Mouse (Mus musculus) lung, embryonic 16.5 days (tissue): Measurements from ENCODE around the gene Ccdc12. TPM values are rescaled to one million over a fixed set of nuclear protein-coding genes. Genes with fewer than 3 reads are reported as not detected.

Experiments
- ATAC-seq: fragments of 200-750 bp; cut with Nextera tagmentation; 2 replicates; pipeline ENCODE4 v1.8.0; 2017; ENCODE audit warnings: low read depth, mild to moderate bottlenecking, moderate library complexity
- H3K27ac ChIP-seq: fragments of 300-500 bp; sonication (generic); 2 replicates; pipeline ENCODE4 v1.5.1; 2014; ENCODE audit warnings: mild to moderate bottlenecking, control low read depth, low read length
- H3K27me3 ChIP-seq: fragments of 300-500 bp; sonication (generic); 2 replicates; pipeline ENCODE4 v1.6.1; 2014; ENCODE audit warnings: low read depth, low read length, mixed read lengths; ENCODE audit not compliant: control insufficient read depth, insufficient read depth
- H3K36me3 ChIP-seq: fragments of 300-500 bp; sonication (generic); 2 replicates; pipeline ENCODE4 v1.6.1; 2014; ENCODE audit warnings: low read length; ENCODE audit not compliant: control insufficient read depth, insufficient read depth
- H3K4me1 ChIP-seq: fragments of 300-500 bp; sonication (generic); replicated peaks from 2 replicates; pipeline ENCODE4 v1.6.1; 2014; ENCODE audit warnings: low read length, mixed read lengths; ENCODE audit not compliant: control insufficient read depth, insufficient read depth
- H3K4me2 ChIP-seq: fragments of 300-500 bp; sonication (generic); 2 replicates; pipeline ENCODE4 v1.6.1; 2014; ENCODE audit warnings: low read depth, low read length, control low read depth
- H3K4me3 ChIP-seq: fragments of 300-500 bp; sonication (generic); 2 replicates; pipeline ENCODE4 v1.5.1; 2014; ENCODE audit warnings: mild to moderate bottlenecking, low read length, control low read depth
- H3K9ac ChIP-seq: fragments of 300-500 bp; sonication (generic); 2 replicates; pipeline ENCODE4 v1.6.1; 2014; ENCODE audit warnings: low read length, control low read depth
- H3K9me3 ChIP-seq: fragments of 300-500 bp; sonication (generic); 2 replicates; pipeline ENCODE4 v1.6.1; 2016; ENCODE audit warnings: low read length; ENCODE audit not compliant: control insufficient read depth
- WGBS: fragments of 180-500 bp; shearing (Covaris S2); extraction: QIAGEN DNeasy Blood & Tissue Kit; methylation state at CpG from one replicate; pipeline ENCODE4 v1.1.7; 2014; 5-methylcytosine and 5-hydroxymethylcytosine counted together
- polyA plus RNA-seq: library from polyadenylated mRNA; unstranded; fragments of >200 nt; fragmentation: Nextera tagmentation; extraction: Ambion mirVana; gene quantifications from 2 replicates; pipeline ENCODE4 v1.2.1, GENCODE M21; 2015

Ccdc12 gene
- polyA plus RNA-seq, 1 experiment from 2014 or later = 160 TPM

DNA sequence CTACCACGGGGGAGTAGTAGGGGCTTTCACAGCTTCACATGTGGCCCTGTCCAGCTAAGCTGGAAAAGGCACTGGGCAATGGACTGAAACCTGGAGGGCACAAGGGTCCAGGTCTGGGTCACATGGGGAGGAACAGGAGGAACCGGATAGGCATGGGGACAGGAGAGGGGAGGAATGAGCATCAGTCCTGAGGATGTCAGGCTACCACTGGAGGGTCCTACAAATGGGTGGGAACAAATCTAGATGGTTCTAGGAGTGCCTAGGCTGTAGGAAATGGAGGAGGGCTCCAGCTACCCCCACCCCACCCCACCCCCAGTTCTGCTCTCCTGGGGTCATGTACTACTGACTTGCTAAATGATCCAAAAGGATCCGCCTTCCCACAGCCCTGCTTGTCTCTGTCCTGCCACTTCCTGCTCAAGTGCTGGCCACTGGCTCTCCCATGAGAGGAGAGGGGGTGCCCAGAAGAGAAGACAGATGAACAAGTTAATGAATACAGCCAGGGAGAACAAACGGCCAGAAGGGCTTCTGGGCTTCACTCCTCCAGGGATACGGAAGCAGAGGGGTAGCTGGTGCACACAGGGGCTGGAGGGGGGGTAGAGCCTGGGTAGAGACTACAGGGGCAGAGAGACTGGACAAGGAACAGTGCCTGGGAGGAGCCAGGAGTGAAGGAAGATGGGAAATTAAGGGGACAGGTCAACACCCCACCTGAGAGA is 13.3 kb upstream of the Ccdc12 start:
- Histone ChIP-seq H3K27me3 (no peaks in the 10 kb centered on the region), H3K4me3 (no peak overlapping the region), H3K4me2 (no peak overlapping the region), H3K27ac (no peak overlapping the region), H3K9me3 (no peaks in the 10 kb centered on the region), H3K4me1 (no peaks in the 10 kb centered on the region), H3K36me3 (0 out of 2 replicates have a peak, but pooled peaks cover 3% of the 10 kb centered on the region), H3K9ac (no peak overlapping the region)
- 36% methylated on average over 5 of the region's 5 CpGs for WGBS
- no peak for ATAC-seq

DNA sequence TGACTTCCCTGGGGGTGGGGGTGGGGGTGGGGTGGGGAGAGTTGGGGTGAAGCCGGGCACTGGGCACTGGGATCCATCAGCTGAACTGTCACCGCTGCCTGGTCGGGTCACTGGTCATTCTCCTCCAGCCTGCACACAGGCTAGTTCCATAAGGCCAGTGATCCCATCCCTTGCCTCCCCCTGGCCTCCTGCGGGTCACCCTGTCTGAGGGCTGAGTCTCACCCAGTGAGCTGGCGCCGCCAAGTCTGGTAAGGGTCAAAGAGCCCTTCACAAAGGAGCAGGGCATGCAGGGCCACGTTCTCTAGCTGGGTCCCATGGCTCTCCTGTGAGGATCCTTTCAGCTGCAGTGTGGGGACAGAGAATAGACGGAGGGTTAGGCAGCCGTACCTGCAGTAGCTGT is 12.5 kb upstream of the Ccdc12 start:
- H3K27me3 ChIP-seq = no peaks in the 10 kb centered on the region
- H3K4me1 ChIP-seq = no peaks in the 10 kb centered on the region
- H3K9ac ChIP-seq = no peak overlapping the region
- H3K9me3 ChIP-seq = no peaks in the 10 kb centered on the region
- H3K36me3 ChIP-seq = no peaks in the 10 kb centered on the region
- ATAC-seq = no peak
- H3K27ac ChIP-seq = no peak overlapping the region
- 47% methylated on average over 9 of the region's 9 CpGs for WGBS
- no peak overlapping the region for H3K4me3 ChIP-seq
- H3K4me2 ChIP-seq = no peak overlapping the region

DNA sequence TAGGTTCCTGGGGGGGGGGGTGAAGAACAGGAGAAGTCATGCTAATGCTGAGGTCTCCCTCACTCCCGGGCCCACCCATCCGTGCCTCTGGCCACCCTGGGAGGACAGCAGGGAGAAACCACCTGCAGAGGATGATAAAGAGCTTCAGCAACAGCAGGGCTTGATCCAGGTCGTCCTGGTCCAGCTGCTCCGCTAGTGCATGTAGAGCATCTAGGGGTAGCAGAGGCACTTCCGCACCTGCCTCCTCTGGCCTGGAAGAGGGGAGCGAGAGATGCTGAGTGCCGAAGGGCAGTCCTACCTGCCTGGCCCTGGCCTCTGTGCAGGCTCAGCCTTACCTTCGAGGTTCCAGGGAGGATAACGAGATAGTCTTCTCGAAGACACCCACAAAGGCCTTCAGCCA is 12.0 kb upstream of the Ccdc12 start:
- Histone ChIP-seq H3K36me3 (no peaks in the 10 kb centered on the region), H3K27ac (no peak overlapping the region), H3K9me3 (no peaks in the 10 kb centered on the region), H3K9ac (no peak overlapping the region), H3K4me2 (no peak overlapping the region), H3K4me1 (no peaks in the 10 kb centered on the region), H3K27me3 (no peaks in the 10 kb centered on the region), H3K4me3 (no peak overlapping the region)
- 76% methylated on average over 10 of the region's 10 CpGs for WGBS
- no peak for ATAC-seq

DNA sequence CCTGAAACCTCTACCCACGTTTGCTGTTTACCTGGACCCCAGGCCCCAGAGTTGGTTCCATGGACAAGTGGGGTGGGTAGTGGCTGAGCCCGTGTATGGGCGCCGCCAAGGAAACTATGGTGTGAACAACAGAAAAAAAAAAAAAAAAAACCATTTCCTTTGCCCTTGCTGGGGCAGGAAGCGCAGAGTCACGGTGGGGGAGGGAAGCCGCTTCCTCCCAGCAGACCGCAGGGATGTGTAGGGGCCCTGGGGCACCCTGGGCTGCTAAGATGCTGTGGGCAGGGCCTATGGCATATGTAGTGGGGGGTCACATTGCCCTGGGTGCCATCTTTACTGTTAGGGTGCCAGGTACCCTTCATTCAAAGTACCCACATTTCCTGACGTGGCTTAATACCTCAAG is 11.1 kb upstream of the Ccdc12 start:
- Histone ChIP-seq H3K9me3 (no peaks in the 10 kb centered on the region), H3K4me1 (no peaks in the 10 kb centered on the region), H3K27me3 (no peaks in the 10 kb centered on the region), H3K36me3 (no peaks in the 10 kb centered on the region), H3K27ac (no peak overlapping the region), H3K4me3 (no peak overlapping the region), H3K4me2 (no peak overlapping the region), H3K9ac (no peak overlapping the region)
- peak; percentile 30; the same call in 1 of the 2 replicates for ATAC-seq
- 68% methylated on average over 9 of the region's 9 CpGs for WGBS

DNA sequence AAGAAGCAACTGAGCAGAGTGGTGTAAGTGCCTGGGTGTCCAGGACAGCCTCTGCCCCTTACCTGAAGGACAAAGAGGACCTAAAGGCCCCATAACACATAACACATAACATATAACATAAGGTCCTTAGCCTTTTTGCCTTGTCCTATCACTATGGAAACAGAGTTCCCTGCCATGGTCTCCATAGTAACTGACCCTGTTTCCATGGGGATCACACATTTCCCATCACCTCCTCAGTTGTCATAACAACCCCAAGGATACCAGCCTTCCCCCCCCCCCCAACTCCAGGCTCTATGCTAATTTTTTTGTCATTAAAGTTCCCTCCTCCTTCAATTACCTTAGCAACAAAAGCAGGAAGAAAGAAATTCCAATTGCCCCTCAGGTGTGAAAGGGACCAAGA is 6.5 kb upstream of the Ccdc12 start:
- no peak overlapping the region for H3K4me2 ChIP-seq
- peaks cover 9% of the 10 kb centered on the region; the same call in 1 of the 2 replicates for H3K27me3 ChIP-seq
- H3K27ac ChIP-seq = no peak overlapping the region
- H3K4me3 ChIP-seq = no peak overlapping the region
- no peaks in the 10 kb centered on the region for H3K9me3 ChIP-seq
- H3K9ac ChIP-seq = no peak overlapping the region
- H3K36me3 ChIP-seq = no peaks in the 10 kb centered on the region
- H3K4me1 ChIP-seq = peaks cover 19% of the 10 kb centered on the region
- no peak for ATAC-seq

DNA sequence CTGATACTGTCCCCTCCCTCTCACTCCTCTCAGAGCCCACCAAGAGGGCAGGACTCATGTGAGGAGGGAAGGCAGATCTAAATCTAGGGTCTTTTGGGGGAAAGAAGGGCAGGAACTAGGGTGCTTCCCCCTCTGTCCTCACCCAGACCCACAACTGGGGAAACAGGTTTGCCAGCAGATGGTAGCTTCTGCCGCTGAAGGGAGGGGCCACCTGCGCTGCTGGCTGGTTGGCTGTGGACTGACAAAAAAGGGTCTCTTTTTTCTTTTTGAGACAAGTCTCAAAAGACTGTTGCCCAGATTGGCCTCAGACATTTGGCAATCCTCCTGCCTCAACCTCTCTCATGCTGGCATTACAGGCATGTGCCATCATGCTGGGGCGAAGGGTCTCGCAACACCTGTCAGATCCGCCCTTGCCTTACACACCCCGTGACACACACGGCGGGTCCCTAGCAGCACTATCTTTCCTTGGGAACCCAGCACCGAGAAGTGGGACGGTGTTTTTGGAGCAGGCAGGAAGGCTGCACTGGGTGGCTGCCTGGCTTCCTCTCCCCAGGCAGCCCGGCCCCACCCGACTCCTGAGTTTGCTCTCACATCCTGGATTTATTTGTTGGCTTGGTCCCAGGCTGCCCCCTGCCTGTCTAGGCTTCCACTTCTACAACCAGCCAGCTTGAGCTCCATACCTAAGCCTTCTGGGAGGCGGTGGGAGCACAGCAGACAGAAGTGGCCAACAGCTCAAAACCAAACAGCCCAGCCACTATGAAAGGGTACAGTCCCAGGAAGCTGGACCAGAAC is 4.2 kb upstream of the Ccdc12 start:
- Histone ChIP-seq H3K36me3 (no peaks in the 10 kb centered on the region), H3K9me3 (no peaks in the 10 kb centered on the region), H3K4me2 (peak overlapping the region; percentile 93), H3K27me3 (peaks cover 9% of the 10 kb centered on the region; the same call in 1 of the 2 replicates), H3K4me1 (peaks cover 30% of the 10 kb centered on the region), H3K9ac (peak overlapping the region; percentile 82), H3K4me3 (peak overlapping the region; percentile 70), H3K27ac (peak overlapping the region; percentile 83)
- ATAC-seq = peak; percentile 10; the same call in 1 of the 2 replicates
- WGBS = 21% methylated on average over 13 of the region's 13 CpGs

DNA sequence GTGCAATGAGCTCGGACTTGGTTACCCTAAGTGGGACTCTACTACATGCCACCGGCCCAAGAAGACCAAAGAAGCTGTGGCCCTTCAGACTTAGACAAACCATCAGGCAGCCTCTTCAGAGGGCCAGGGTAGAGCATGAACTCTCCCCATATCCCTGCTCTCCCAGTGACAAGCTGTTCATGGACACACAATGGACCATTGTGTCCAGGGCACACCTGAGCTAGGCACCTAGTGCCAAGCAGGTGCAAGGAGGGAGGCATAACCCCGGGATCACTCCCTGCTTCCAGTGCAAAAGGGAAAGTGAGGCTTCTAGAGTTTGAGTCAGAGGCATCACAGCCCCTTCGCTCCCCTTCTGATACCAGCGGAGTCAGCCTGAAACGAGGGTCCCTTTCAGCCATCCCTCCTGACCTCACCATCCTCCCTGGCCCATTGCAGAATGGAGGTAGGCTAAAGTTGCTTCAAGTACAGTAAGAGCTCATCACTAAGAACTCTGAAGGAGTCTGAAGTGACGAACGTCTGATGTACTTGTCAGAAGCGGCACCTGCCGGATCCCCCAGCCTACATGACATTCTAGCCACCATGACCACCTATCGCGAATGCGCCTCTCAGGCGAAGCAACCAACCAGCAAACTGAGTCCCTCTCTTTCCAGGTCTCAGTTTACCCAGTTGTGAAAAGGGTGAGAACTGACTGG is 3.2 kb upstream of the Ccdc12 start:
- no peak for ATAC-seq
- WGBS = 15% methylated on average over 14 of the region's 14 CpGs
- Histone ChIP-seq H3K27me3 (peaks cover 9% of the 10 kb centered on the region; the same call in 1 of the 2 replicates), H3K4me3 (peak overlapping the region; percentile 70), H3K27ac (peak overlapping the region; percentile 83), H3K4me2 (peak overlapping the region; percentile 93), H3K4me1 (peaks cover 40% of the 10 kb centered on the region), H3K9ac (peak overlapping the region; percentile 82), H3K36me3 (no peaks in the 10 kb centered on the region), H3K9me3 (no peaks in the 10 kb centered on the region)

DNA sequence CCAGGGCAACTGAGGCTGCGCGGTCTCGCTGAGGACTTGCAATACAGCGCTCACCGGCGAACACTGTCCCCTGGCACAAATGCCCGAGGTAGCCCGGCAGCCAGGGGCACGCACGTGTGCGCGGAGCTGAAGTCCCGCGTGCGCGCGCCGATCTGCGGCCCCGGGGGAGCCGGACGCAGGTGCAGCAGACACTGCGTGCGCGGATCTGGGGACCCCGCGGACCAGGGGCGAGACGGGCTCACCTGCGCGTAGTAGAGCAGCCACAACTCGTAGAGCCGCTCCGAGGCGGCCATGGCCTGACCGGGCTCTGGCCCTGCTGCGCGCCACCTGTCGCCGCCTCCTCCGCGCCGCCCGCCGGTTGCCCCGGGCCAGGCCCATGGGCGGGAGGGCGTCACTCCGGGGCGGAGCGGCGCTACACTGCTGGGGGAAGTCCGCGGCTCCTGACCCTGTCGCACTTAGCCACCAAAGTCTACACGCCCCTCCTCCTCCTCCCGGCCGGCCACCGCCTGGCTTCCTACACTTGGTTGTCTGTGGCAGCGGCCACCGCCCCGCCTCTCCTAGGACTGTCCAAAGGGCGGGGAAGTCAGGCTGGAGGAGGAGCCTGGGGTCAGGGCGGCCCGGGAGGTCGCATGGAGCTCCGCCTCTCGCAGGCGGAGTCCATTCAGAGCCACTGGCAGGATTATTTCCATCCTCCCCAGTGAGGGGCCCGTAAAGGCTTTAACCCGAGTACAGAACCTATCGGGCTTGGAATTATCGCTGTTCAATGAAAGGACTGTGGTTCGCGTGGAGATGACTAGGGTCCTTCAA is 2.4 kb upstream of the Ccdc12 start, which contains the start of gene Nbeal2:
Gene Nbeal2 (minus strand): TSS at position 507 of the 807 bp plus-strand sequence.
- WGBS = under 1% methylated on average over 66 of the region's 75 CpGs
- H3K27ac ChIP-seq = peak within 1 kb of the TSS; percentile 85
- H3K27me3 ChIP-seq = peaks cover 9% of the 10 kb centered on the region; the same call in 1 of the 2 replicates
- H3K4me1 ChIP-seq = peaks cover 40% of the 10 kb centered on the region
- H3K4me3 ChIP-seq = peak within 1 kb of the TSS; percentile 70
- H3K9me3 ChIP-seq = no peaks in the 10 kb centered on the region
- H3K9ac ChIP-seq = peak within 1 kb of the TSS; percentile 82
- no peaks in the 10 kb centered on the region for H3K36me3 ChIP-seq
- peak within 1 kb of the TSS; percentile 93 for H3K4me2 ChIP-seq
- ATAC-seq = peak; percentile 87
